Mouse (Mus musculus): Measurements from ENCODE around the gene Ogfod2. TPM values are rescaled to one million over a fixed set of nuclear protein-coding genes. Genes with fewer than 3 reads are reported as not detected.

Ogfod2 gene
- total RNA-seq, 2 experiments from 2014 or later = 8.9 to 18.6 TPM

DNA sequence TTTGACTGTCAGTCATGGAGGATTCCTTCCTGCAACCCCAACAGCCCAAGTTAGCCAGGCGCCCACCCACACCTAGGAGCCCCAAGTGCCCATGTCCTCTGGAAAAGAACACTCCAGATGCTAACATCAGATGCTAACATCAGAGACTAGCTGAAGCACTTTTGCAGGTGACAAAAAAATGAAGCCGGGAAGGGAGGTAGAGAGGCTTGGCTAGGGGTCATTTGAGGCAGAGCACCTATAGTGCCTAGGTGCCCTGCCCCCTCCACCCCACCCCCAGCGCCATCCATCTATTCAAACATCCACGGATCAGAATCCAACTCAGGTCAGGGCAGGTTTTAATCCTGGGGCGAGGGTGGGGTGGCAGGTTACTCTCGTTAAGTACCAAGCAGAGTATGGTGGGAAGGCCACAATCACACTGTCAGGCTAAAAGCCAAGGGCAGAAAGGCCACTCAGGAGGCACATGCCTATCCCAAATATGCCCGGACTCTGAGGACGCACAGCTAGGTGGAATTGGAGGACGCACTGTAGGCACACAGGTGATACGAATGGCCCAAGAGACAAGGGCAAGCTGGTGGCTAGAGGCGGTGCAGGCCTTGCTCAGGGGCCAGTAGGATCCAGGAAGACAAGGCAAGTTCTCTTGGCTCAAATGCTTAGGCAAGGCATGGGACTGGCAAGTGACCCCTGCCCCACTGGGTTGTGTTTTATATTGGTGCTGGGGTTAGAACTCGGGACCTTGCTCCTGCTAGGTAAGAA lies 18.1 kb upstream of the Ogfod2 start:
- ATAC-seq (replicated peaks; ENCODE audit: poor library complexity, severe bottlenecking) = no peak

DNA sequence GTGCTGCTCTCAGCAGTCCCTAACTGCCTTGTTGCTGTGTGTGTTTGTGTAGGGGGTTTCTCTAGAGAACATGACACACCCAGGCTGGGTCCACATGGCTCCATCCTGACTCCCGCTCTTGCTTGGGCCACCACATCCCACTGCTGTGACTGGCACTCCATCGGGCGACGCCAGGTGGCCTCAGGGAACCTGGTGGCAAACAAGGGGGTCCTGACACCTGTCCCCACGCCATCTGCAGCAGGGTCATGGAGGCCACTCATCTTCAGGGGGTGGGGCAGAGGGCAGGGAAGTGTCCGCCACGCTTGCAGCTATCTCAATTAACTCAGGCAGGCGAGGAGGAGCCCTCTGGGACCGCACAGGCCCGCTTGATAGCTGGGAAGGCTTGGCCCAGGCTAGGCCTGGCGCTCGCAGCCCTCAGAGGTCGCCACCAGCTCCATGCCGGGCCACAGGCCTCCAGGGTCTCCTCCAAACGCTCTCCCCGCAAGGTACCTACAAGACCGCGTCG lies 17.0 kb upstream of the Ogfod2 start:
- peak; percentile 14 for ATAC-seq (replicated peaks; ENCODE audit: poor library complexity, severe bottlenecking)

DNA sequence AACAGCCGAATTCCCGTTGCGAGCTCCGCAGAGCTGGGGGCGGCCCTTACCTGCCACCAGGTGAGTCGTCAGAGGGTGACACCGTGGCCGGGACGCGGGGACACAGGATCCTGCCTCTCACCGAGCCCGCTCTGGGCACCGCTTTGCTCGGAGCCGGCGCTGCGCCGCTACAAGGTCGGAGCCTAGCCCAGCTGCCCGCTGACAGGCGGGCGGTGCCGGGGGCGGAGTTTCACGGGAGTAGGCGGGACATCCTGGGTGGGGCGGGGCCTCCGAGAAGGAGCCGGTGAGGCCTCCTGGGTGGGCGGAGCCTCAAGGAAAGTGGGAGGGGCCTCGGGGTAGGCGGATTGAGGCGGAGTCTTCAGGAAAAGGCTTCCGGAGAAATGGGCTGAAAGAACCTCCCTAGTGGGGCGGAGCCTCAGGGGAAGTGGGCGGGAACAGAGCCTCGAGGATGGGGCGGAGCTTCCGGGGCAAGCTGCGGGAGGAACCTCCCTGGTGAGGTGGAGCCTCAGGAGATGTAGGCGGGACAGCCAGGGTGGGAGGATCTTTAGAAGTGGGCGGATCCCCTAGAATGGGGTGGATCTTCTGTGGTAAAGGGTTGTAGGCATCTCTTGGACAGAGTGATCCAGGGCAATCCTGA lies 16.4 kb upstream of the Ogfod2 start, which contains the start of gene Abcb9:
TSS of gene Abcb9 (minus strand) at position 203 of the 637 bp plus-strand sequence.
- ATAC-seq (replicated peaks; ENCODE audit: poor library complexity, severe bottlenecking) = peak; percentile 96

DNA sequence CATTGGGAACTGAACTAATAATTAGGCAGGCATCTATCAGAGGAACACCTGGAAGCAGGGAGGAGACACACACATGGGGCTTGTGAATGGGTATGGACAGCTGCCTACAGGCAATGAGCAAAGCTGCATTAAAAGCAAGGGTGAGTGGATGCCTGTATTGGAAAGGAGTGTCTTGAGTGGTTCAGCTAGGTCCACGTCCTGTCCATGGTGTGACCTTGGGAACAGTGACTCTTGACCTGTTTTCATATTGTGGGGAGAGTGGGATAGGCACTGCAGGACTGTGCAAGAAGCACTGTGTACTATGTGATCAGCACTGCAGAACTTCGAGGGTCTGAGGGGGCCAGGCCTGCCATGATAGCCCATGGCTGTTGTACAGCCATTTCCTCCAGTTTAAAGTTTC lies 13.2 kb upstream of the Ogfod2 start:
- ATAC-seq (replicated peaks; ENCODE audit: poor library complexity, severe bottlenecking) = no peak

DNA sequence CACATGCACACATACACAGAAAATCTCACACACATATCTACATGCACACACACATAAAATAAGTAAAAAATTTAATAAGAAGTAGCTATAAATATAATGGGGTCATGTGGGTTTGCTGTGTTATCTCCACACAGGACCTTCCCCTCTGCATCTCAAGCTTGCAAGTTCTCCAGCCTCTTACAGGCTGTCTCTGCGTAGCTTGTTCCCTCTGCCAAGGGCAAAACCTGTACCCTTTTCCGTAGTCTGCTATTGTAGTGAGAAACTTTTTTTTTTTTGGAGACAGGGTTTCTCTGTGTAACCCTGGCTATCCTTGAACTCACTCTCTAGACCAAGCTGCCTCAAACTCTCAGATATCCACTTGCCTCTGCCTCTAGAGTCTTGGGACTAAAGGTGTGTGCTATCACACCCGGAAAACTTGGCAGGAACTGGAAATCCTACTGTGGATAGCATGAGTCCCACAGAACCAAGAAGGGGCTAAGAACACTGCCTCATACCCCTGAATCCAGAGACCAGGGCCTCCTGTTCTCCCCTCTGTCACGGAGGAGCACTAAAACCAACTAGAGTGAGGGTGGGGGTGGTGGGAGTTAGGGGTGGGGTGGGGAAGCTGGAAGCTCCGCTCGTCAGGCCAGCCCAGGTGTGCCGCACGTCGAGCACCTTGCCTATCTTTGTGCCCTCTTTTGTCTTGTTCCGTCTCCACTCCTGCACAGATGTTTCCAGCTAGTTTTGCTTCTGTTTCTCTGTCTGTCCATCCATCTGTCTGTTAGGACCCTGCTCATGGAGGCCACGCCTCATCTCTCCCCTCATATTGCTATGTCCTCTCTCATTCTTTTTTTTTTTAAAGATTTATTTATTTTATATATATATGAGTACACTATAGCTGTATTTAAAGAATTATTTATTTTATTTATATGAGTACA lies 11.7 kb upstream of the Ogfod2 start:
- ATAC-seq (replicated peaks; ENCODE audit: poor library complexity, severe bottlenecking) = no peak

DNA sequence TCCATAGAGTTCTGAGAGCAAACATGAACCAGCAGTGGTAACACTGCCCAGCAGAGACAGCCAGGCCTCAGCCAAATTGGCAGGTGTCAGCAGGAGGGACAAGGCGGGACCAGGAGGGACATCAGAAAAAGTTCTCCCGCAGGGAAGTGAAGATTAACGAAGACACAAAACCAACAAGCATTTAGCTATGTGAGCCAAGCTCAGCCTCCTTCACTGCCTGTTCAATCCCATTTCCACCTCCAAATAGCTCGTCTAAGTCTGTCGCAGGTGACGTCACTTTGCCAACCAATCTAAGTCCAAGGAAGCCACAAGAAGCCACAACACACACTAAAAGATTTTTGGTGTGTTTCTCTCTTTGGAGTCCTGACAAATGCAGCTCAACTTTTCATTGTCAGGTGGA lies 9.8 kb upstream of the Ogfod2 start:
- no peak for ATAC-seq (replicated peaks; ENCODE audit: poor library complexity, severe bottlenecking)

DNA sequence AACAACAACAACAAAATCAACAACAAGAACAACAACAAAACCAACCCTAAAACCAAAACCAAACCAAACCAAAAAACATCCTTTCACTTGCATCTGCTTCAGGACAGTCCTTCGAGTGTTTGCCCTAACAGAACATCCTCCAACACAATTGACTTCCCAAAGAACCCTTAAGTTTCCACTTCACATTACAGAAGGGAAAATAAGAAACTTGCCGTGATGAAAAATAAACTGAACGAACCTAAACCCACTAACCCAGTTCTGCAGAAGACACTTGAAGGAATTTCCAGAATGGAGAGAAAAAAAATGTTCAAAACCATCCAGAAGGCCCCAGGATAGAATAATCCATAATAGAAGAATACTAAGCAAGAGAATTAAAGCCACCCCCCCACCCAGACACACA lies 9.1 kb upstream of the Ogfod2 start:
- ATAC-seq (replicated peaks; ENCODE audit: poor library complexity, severe bottlenecking) = no peak

DNA sequence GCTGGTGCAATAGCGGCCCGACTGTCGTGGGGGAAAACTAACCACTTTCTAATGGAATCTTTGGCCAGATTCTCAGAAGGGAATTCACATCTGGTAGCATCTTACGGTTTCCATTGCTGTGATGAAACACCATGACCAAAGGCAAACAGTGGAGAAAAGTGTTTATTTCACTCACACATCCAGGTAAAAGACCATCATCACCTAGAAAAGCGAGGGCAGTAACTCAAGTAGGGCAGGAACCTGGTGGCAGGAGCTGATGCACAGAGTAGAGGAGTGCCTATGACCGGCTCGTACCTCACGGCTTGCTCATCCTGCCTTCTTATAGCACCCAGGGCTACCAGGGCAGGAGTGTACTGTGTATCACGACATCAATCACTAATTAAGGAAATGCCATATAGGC lies 8.5 kb upstream of the Ogfod2 start:
- no peak for ATAC-seq (replicated peaks; ENCODE audit: poor library complexity, severe bottlenecking)

DNA sequence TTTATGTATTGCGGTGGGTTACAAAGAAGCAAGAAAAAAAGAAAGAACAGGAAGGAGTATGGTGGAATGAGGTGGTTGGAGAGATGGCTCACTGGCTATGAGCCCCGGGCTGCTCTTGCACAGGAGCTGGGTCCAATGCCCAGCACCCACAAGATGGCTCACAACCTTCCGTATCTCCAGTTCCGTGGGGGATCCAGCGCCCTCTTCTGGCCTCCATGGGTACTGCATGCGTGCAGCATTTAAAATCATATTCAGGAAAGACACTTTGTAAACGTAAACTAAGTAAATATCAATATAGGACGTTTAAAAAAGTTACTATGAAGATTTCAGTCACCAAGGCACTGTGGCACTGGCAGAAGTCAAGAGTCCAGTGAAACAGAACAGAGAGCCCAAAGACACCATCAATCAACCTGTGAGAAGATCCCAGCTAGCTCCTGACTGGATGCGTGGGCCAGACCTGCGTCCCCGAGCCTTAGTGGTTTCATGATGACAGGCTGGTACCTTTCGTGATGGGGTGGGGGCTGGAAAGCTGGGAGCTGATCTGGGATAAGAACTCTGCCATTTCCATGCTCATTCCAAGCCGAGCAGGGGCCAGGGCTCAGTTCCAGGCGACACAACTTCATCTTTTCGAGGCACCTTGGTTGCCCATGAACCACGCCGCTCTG lies 888 bp upstream of the Ogfod2 start:
- peak; percentile 33 for ATAC-seq (replicated peaks; ENCODE audit: poor library complexity, severe bottlenecking)

DNA sequence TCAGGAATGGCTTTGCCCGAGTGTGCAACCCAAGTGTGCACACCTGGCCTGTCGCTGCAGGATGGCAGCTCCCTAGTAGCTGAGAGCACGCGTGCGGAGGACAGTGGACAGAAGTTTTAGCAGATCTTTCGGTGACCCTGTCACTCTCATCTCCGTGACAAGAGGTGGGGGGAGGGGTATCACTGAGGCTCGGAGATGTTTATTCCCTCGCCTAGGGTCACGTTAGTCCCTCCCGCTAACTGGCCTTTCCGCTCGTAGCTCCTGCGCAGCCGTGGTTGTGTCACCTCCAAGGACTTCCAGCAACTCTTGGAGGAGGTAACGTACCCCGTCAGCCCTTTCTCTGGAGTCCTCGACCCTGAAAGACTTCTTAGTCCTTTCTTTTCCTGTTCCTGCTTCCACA lies 434 bp downstream of the Ogfod2 start:
- ATAC-seq (replicated peaks; ENCODE audit: poor library complexity, severe bottlenecking) = no peak

DNA sequence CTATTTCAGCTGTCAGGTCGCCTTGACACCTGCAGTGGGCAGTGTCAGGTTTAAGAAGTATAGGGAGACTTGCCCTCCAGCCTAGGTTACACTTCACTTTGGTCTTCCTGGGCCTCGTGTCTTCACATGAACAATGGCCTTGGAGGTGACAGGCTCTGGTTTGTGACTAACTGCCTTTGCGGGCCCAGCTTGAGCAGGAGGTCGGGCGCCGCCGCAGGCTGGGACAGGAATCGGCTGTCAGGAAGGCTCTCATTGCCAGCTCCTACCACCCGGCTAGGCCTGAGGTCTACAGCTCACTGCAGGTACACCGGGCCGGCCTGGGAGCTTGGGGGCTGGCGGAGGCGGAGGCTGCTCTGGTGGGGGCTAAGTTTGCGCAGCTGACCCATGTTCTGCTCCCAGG lies 933 bp downstream of the Ogfod2 start:
- peak; percentile 24 for ATAC-seq (replicated peaks; ENCODE audit: poor library complexity, severe bottlenecking)

DNA sequence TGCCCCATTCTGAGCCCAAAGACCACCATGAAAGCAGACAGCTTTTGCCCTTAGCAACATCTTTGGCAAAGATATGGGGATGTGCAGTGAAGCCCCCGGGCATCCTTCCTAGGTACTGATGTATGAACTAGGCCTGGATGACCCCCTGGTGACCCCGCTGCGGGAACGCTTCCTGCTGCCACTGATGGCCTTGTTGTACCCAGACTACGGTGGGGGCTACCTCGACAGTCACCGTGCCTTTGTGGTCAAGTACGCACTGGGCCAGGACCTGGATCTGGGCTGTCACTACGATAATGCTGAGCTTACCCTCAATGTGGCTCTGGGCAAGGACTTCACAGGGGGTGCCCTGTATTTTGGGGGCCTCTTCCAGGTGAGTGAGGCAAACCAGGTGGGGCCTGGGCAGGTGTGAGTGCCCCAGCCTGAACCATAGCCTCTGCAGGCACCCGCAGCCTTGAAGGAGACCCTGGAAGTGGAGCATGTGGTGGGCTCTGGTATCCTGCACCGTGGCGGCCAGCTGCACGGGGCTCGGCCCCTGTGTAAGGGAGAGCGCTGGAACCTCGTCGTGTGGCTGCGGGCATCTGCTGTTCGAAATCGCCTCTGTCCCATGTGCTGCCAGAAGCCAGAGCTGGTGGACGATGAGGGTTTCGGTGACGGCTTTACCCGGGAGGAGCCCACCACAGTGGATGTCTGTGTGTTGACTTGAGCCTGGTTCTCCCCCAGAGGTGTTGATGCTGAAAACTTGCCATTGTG lies 2.4 kb downstream of the Ogfod2 start:
- no peak for ATAC-seq (replicated peaks; ENCODE audit: poor library complexity, severe bottlenecking)

DNA sequence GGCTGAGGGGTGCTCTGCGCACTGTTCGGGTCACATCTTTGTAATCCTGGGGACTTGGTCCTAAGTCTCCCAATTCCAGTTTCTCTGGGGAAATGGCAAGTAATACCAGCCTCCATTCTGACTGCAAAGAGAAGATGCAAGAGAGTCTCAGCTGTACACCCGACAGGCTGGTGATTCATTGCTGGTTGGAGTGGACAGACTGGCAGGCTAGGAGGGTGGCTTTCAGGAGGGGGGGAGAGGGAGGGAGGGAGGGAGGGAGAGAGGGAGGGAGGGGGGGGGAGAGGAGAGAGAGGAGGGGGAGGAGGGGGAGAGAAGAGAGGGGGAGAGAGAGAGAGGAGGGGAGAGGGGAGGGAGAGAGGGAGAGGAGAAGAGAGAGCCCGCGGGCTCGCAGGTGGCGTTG lies 3.4 kb downstream of the Ogfod2 start:
- no peak for ATAC-seq (replicated peaks; ENCODE audit: poor library complexity, severe bottlenecking)

DNA sequence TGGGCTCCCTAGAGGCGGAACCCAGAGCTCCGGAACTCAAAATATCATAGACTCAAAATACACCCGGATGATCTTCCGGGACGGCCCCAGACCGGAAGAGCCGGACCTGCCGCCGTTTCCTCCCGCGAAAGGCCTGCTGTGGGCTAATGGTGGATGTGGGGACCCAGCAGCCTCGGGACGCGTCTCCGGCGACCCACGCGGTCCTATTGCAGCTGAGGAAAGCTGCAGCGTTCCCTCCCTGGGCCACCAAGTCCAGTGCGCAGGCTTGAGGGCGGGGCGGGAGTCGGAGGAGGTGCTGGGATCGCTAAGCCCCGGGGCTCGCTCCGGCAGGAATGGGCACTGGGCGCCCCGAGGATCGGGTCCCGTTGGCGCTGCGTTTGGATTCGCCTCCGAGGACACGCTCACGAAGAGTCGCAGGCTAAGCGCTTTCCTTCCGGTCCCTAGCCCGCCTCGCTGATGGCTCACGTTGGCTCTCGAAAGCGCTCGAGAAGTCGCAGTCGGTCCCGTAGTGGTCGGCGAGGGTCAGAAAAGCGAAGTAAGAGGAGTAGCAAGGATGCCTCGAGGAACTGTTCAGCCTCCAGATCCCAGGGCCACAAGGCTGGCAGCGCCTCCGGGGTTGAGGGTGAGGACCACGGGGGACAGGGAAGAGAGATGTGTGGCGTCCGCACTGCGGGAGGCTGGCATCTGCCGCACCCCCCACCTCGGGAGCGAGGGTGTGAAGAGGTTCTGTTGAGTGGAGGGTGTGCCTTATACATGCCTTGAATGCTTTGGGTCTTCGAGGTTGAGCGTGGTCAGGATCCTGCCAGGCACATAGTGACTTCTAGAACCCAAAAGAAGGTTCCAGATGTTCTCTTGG lies 4.1 kb downstream of the Ogfod2 start, which contains the start of gene Arl6ip4:
TSS of gene Arl6ip4 (plus strand) at position 100 of the 856 bp plus-strand sequence.
- ATAC-seq (replicated peaks; ENCODE audit: poor library complexity, severe bottlenecking) = peak; percentile 29

DNA sequence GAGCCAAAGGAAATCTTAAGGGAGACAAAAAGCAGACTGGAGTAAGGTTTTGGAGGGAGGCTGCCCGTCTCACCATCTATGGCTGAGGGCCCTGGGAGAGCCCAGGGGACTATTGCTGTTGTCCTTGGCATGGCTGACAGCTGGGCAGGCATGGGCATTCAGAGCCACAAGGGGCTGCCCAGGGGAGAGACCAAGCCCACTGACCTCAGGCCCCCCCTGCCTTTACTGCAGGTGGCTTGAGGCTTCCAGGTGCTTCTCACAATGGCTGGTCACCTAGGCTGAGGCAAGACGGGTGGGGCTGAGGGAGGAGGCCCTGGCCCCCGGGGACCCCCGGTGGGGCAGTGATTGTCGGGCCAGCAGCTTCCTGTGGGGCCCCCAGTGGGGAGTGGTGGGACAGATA lies 7.1 kb downstream of the Ogfod2 start:
- no peak for ATAC-seq (replicated peaks; ENCODE audit: poor library complexity, severe bottlenecking)

DNA sequence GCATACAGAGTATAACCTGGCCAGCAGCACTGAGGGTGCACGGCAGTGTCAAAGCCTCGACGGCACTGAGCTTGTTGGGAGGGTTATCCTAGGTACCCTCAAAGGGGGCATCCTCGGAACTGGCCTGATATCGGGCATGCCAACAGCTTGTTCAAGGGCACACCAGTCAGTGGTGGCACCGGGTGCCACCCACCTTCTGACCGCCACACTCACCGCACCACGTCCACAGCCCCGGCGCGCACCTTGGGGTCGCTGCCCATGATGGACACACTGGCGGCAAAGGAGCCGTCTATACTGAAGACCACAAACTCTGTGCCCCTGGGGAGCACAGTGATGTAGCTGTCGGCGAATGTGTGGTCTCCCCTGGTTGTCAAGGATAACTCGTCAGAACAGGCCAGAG lies 10.3 kb downstream of the Ogfod2 start:
- ATAC-seq (replicated peaks; ENCODE audit: poor library complexity, severe bottlenecking) = no peak

DNA sequence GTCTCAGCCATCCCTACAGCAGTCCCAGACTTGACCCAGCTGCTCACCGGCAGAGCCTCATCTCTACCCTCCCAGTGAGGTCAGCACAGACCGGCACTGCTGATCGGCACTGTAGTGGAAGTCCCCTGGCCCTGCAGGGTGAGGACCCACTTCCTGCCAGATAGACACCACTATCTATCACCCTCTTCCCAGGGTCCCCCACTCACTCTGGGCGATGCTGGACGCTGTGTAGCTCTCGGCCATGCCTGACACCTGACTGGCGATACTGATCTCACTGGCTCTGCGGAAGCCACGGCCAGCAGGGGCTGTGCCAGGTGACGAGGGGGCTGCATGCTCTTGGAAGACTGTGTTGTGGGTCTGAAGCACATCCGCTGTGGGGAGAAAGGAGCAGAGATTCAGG lies 13.0 kb downstream of the Ogfod2 start:
- no peak for ATAC-seq (replicated peaks; ENCODE audit: poor library complexity, severe bottlenecking)

DNA sequence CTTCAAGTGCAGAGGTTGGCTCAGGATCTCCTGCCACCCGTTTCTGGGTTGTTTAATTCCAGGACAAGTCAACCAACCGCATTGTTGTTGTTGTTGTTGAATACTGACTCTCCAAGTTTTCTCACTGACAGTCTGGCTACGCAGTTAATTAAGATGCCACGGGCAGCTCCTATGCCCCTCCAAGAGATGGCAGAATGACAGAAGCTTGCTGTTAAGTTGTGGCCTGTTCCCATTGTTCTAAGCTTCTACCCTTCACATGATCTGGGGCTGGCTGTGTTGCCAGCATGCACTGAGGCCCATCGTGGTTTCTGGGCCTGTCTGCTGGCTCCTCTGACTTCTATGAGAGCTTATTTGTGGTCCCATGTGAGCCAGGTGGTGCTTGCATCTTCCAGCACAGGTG lies 22.2 kb downstream of the Ogfod2 start:
- no peak for ATAC-seq (replicated peaks; ENCODE audit: poor library complexity, severe bottlenecking)

DNA sequence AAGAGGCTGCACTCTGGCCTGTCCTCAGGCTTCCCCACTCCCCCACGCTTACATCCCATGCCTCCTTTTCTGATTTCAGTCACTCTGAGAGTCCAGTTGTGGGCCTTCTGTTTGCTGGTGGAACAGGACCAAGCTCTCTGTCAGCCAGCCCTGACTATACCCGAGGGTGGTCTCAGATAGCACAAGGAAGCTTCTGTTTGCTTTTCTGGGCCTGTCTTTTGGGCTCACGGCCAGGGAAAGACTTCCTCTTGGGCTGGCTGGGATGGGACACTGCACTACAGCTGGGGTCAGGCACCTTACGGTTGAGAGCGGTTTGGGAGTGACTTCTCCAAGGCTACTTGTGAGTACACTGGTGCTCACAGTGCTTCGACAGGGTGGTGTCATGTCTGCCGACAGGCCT lies 26.0 kb downstream of the Ogfod2 start:
- ATAC-seq (replicated peaks; ENCODE audit: poor library complexity, severe bottlenecking) = no peak
